Mouse (Mus musculus) CH12.LX (cell line): Measurements from ENCODE around the gene Spdef.

Experiments
- KAT2A ChIP-seq: IDR thresholded peaks from 2 replicates; pipeline ENCODE4 v1.6.1; 2012; ENCODE audit warnings: low read length, improper control_type of control experiment, inconsistent platforms; ENCODE audit not compliant: insufficient replicate concordance
- MYC ChIP-seq: IDR thresholded peaks from 2 replicates; pipeline ENCODE4 v1.6.1; 2011; ENCODE audit warnings: low read depth, mild to moderate bottlenecking, improper control_type of control experiment, low read length
- POLR2A ChIP-seq: IDR thresholded peaks from 2 replicates; pipeline ENCODE4 v1.6.1; 2011; ENCODE audit warnings: low read depth, mild to moderate bottlenecking, improper control_type of control experiment, low read length
- ZC3H11A ChIP-seq: IDR thresholded peaks from 2 replicates; pipeline ENCODE4 v1.6.1; 2012; ENCODE audit warnings: low read depth, mild to moderate bottlenecking, inconsistent platforms, low read length, improper control_type of control experiment

DNA sequence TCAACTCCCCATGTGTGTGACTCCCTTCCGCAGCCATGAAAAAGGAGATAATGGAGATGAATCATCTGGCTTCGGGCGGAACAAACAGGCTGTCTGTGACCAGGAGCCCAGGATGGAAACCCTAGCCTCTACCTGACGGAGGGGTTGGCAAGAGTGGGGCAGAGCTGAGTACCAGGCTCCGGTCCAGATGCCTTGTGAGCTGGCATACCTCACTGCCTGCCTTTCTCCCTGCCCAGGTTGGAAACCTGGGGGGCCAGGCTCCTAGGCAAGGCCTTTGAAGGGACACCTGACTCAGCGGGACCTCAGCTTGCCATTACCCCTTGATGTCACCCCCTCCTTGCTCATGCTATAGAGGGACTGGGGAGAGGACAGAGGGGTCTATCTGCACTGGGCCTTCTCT lies 12.2 kb upstream of the Spdef start:
- no peak for TF ChIP-seq ZC3H11A
- TF ChIP-seq MYC = no peak
- TF ChIP-seq KAT2A = no peak
- no peak for TF ChIP-seq POLR2A
